Mouse (Mus musculus): ENCODE measurements at regions not wholly inside any gene's neighbourhood (a gene's known extent, or its start where the extent isn't known, plus 50 kb on each side); places are given as distances from the start of the nearest gene placed in this dataset.

GRCm38 (mm10) chr10:67819534-67819933 lies 92.9 kb downstream of the Zfp365 start:
- no peak for DNase-seq (ENCODE audit: low spot score)

- DNase-seq (ENCODE audit: low spot score), result no peak
Measured at GRCm38 (mm10) chr10:67813901-67814300, 98.6 kb downstream of the Zfp365 start.

DNA sequence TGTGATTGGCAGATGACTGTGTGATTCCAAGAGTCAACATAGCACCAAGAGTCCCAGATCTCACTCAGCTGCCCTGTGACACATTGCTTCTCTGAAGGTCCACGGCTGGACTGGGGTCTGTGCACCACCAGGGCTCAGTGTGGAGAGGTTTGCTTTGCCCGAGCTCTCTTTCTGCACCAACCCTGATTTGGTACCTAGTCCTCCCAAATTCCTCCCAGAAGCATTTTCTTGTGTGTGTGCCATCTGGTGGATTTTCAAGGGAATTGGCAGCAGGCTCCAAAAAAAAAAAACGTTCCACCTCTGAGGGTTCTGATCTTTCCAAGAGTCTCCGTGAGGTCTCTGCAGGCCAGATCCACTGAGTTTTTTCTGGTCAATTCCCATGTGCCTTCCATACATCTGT lies 107.3 kb downstream of the Zfp365 start:
- no peak for DNase-seq (ENCODE audit: low spot score)

GRCm38 (mm10) chr10:67804637-67805036 lies 107.8 kb downstream of the Zfp365 start:
- DNase-seq (ENCODE audit: low spot score), result no peak

DNA sequence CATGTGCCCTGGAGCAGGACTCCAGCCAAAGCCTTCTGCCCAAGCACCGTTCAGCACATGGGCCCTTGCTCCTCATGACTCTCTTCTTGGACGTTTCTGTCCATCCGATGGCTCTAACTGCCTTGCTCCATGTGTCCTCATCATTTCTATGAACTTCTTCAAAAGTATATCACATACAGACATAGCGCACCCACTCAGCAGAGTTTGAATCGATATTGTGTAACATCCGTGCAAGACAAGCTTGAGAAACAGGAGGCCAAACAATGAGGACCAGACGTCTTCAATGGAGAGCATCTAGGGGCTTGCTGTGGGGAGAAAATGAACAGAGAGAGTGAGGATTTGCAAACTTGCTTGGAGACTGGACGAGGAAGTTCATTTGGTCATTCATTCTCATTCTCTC lies 110.3 kb downstream of the Zfp365 start:
- DNase-seq (ENCODE audit: low spot score), result no peak

GRCm38 (mm10) chr10:67801619-67802018 lies 110.8 kb downstream of the Zfp365 start:
- no peak for DNase-seq (ENCODE audit: low spot score)

DNA sequence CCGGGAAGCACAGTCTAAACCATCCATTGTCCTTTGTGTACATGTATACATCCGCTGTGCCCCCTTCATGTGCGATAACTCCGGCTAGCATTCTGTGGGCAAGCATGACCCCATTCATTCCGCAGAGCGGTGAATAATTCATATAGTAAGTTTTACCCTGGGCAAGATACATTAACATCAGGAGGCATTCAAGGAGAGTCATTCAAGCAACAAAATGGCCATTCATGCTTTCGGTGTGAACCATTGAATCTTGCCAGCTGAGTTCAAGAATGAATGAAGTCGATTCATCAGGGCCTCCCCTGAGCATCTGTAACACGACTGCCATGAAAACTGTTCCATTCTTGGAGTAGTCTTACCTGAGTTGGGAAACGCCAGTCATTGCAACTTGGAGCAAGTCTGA lies 113.5 kb downstream of the Zfp365 start:
- no peak for DNase-seq (ENCODE audit: low spot score)

DNA sequence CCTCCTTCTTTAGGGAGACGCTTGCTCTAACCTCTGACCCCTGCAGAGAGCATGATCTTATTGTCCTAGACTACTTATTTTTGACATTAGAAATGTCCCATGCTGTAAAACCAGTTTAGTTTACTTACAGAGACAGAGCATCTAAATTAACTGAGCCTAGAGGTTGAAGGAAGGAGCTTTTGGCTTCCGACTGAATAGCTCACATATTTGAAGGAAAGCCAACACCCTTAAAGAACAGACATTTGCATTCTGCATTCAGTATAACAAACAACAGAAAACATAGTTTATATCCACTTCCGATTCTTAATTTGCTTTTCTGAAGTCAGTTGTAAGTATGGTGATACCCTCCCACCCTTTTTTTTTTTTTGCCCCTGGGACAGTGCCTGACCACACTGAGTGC lies 119.3 kb downstream of the Zfp365 start:
- DNase-seq (ENCODE audit: low spot score), result no peak

DNA sequence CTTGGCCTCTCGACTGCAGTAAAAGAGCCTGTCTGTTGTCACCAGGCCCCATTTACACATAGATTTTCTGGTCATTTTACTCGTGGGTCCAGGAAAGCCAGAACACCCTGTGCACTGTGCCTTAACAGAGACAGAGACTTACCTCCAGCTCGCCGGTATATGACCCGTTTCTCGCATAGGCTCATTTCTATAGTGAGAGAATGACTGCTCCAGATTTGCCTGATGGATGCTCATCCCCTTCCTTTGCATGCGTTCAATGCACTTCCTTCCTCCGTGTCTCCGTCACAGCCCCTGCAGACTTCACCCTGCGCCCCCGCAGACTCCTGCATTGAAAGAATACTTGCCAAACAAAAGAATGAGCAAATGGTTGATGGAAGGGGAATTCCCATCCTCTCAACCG lies 122.8 kb downstream of the Zfp365 start:
- DNase-seq (ENCODE audit: low spot score), result no peak

DNA sequence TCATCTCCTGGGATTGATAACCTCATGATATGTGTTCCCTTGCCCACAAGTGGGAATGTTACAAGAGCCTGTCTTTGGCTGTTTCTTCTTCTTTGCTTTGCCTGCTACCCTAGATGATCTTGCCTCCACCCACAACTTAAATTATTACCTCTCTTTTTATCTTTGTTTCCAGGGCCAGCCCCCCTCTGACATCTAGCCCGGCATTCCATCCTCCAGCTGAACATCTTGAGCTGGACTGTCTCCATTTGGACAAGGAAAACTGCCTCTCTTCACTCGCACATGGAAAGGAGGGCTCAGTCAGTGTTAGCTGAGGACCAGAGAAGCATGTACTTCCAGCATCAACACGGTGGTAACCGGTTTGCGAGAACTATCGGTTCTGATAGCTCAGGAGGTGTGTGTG lies 124.3 kb downstream of the Zfp365 start:
- no peak for DNase-seq (ENCODE audit: low spot score)

- DNase-seq (ENCODE audit: low spot score), result no peak
Measured at GRCm38 (mm10) chr10:67785563-67785962, 126.9 kb downstream of the Zfp365 start.

- no peak for DNase-seq (ENCODE audit: low spot score)
Measured at GRCm38 (mm10) chr10:67778341-67778740, 134.1 kb downstream of the Zfp365 start.

DNA sequence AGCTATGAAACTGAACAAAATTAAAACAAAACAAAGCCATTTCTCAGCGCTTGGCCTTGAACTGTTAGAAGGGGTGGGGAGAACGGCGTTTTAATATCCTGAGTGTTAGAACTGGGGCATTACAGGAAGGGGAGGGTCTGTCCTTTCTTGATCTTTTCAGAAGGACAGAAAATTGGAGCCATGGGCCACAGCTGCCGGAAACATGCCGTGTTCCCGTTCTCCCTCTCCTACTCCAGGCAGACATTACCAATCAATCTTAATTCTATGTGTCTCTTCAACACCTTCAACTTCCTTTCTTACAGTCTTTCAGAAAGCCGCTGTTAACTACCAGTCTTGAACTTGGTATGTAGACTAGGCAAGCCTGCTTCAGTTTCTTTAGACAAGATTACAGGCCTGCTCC lies 134.7 kb downstream of the Zfp365 start:
- no peak for DNase-seq (ENCODE audit: low spot score)

DNA sequence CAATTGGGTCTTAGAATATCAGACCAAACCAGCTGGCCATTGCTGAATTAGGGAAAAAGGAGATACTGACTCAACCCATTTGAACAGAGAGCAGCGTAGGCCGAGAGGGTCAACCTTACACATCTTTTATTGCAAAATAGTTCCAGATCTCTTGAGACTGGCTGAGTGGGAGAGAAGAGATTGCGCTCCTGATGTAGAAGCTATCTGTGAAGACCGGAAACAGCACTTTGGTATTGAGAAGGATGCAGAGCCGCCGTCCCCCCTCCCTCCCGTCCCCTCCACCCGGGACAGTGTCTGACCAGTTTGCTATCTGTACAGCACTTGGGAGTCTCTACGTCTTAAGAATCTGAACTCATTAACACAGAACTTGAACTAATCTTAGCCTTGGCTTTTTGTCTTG lies 135.6 kb downstream of the Zfp365 start:
- no peak for DNase-seq (ENCODE audit: low spot score)

DNA sequence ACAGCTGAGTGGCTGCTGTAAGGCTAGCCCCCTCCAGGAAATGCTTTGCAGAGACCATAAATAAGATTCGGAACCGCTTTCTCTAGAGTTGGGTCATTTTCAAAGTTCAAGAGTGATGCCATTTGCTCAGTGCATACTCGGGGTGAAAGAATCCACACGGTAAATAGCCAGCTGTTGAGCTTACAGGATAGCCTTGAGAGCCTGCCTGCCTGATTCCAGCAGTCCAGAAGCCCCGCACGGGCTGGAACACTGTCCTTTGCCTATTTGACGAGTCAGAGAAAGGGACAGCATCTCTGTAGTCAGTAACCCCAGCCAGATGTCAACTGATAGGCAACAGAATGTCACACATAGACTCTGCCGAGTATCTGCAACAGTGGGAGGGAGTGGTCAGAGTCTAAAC lies 140.7 kb downstream of the Zfp365 start:
- no peak for DNase-seq (ENCODE audit: low spot score)

DNA sequence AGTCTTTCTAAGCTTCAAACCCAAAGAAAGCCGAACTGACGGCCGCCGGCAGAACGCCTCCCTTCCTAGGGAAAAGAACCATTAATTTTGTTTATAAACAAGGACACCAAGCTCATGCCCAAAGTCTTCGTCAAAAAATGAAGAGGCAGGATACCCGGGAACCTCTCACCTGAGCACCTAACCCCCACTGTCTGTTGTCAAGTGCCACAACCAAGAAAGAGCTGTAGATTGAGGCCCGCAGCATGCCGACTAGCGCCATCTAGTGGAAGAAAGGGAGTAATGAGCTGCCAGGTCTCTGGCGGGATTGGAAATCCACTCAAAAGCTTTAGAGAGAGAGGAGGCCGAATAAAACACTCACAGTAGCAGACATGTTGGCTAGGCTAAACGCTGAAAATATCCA lies 146.4 kb downstream of the Zfp365 start:
- peak; percentile 60 for DNase-seq (ENCODE audit: low spot score)

GRCm38 (mm10) chr10:67760424-67760823 lies 152.0 kb downstream of the Zfp365 start:
- DNase-seq (ENCODE audit: low spot score), result no peak

- DNase-seq (ENCODE audit: low spot score), result no peak
Measured at GRCm38 (mm10) chr10:67748121-67748520, 164.3 kb downstream of the Zfp365 start.

GRCm38 (mm10) chr10:67747461-67747860 lies 165.0 kb downstream of the Zfp365 start:
- no peak for DNase-seq (ENCODE audit: low spot score)

DNA sequence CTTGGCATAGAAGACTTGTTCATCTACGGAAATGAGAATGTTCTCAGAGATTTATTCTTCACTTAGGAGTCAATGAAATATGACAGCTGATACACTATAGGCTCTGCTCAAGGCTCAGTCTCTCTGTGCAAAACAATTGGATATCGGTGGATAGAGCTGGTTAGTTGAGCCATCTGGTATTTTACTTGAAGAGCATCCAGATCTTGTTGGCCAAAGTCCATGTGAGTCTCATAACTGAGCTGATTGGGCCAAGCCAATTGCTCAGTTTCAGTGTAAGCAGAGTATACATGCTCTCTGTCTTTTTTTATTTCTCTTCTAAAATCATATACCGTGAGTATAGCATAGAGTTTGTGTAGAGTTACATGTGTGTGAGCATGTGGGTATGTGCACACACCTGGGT lies 166.3 kb downstream of the Zfp365 start:
- no peak for DNase-seq (ENCODE audit: low spot score)

DNA sequence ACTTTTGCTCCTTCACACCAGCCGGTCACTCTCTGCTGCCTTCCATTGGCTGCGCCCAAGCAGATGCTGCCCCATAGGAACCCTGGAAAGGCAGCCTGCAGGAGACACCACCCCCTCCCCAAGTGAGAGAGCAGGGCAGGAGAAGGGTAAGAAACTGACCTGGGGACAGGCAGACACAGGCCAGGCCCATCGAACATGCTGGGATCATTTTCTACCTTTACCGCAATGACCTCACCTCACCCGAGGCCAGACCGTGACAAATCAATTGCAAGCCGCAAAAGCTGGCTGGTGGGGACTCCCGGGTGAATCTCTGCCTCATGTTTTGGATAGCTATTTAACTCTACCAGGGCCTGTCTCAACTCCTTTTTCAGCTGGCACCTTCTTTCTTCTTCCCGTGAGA lies 168.9 kb downstream of the Zfp365 start:
- no peak for DNase-seq (ENCODE audit: low spot score)

GRCm38 (mm10) chr10:67742824-67743223 lies 169.6 kb downstream of the Zfp365 start:
- no peak for DNase-seq (ENCODE audit: low spot score)

DNA sequence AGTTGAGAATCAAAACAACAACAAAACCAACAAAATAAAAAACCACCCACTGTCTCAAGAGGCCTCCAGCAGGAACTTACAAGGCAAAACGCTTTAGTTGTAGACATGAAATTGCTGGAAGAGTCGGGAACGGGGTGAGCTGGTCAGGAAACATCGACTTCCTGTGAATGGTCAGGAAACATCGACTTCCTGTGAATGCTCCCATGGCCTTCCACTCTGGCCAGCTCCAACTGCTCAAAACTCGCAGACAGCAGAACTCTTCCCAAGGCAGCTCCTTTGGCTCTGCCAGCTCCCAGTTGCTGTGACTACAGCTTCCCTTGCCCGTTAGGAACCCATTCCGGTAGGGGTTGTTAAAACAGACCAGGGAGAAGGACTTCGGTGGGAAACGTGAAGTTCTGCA lies 170.2 kb downstream of the Zfp365 start:
- no peak for DNase-seq (ENCODE audit: low spot score)

DNA sequence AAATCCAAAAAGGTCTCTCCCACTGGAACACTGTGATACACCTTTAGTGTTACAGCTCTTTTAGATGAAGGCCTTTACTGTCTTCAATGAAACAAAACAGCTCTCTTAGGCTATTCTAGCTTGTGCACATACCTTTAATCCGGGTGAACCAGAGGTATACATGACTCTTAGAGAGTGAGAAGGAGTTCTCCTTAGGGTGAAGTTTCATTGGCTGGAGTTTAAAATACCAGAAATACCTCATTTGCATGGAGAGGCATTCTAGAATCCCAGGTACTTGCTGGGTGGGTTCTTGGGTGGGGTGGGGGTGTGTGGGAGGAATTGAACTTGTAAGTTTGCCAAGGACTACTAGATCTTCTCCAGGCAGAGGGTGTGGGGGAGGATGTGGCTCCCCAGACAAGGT lies 173.3 kb downstream of the Zfp365 start:
- DNase-seq (ENCODE audit: low spot score), result no peak

DNA sequence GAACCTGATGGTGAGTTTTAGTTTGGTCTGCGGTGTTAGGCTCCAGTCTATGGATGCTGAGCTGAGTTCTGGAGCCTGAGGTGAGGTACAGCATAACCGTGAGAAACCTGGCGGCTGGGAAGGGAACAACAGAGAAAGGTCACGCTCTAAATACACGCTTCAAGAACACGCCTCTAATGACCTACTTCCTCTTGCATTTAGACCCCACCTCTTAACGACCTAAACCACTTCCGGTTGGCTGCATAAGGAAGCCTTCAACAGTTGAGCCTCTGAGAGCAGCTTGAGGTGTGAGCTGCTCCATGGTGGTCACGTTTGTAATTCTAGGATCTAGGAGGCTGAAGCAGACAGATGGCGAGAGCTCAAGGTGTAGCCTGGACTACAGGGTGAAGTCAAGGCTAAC lies 175.8 kb downstream of the Zfp365 start:
- no peak for DNase-seq (ENCODE audit: low spot score)

Measured in testis, postnatal 10 days (tissue).